26 mouse cellular contexts compared by ENCODE assay signal in the genomic region with DNA sequence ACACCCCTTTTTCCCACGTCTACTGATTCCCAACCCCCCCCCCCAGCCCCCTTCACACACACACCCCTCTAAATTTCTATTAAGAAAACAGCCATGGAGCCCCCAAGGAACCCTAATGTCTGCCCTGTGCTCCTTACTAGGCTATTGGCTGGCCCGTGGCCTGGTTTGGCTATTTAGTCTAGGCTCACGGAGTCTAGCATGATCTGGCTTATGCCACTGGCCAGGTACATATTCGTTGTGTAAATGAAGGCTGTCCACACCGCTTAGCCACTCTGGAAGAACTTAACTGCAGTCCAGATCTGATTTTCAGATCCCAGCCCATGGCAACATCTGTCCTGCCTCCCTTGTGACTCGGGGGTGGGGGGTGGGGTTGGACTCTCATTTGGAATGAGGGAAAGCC. TPM values are rescaled to one million over a fixed set of nuclear protein-coding genes. Genes with fewer than 3 reads are reported as not detected.
DNase-seq lines count a peak whose midpoint lies in the region; ATAC-seq and TF ChIP-seq lines count a peak whose summit lies in the region.
"Had no signal": no experiment of that assay in that cellular context is flagged by ENCODE, and none has a peak within 500 bp of the region (broad histone marks: within the 10 kb centered on the region; RNA-seq: fewer than 3 reads in every experiment).

No protein-coding gene starts in this region.

- peak overlapping the region; percentile 90; the same call in 1 of the 2 replicates for H3K4me2 ChIP-seq in heart, embryonic 13.5 days
- peak overlapping the region; percentile 68; the same call in 1 of the 2 replicates for H3K4me2 ChIP-seq in intestine, embryonic 15.5 days (replicated peaks)
- H3K4me2 ChIP-seq in myocyte (ENCODE audit: low read depth), result peak overlapping the region; percentile 80

- no peak for DNase-seq in heart, adult 8-10 months (ENCODE audit: low spot score)
- peak; percentile 42 to 49 for DNase-seq in kidney, postnatal 36 days
- DNase-seq in kidney, postnatal 10 days, result no peak
- no peak for DNase-seq in thymus, postnatal 10 days (ENCODE audit: low spot score in 2 of 2)
- DNase-seq: adrenal gland, postnatal 14 days; B cell, adult 2 months; cerebellum, adult 2 months; gastrocnemius, postnatal 14 days; layer of hippocampus, adult 9-11 months; liver, embryonic 13.5 days; retina, postnatal 1 day; thymus, adult 2 months had no signal

- H3K9ac ChIP-seq in heart, embryonic 13.5 days, result no peak overlapping the region
- H3K9ac ChIP-seq in intestine, embryonic 15.5 days, result no peak overlapping the region

- H3K27me3 ChIP-seq in heart, embryonic 13.5 days (replicated peaks), result peaks cover 14% of the 10 kb centered on the region
- H3K27me3 ChIP-seq in intestine, embryonic 15.5 days (replicated peaks), result no peaks in the 10 kb centered on the region
- H3K27me3 ChIP-seq in myocyte (ENCODE audit: control insufficient read depth, insufficient read depth, insufficient read length), result no peaks in the 10 kb centered on the region
- H3K27me3 ChIP-seq: lung, embryonic 15.5 days; Patski had no signal

- H3K4me3 ChIP-seq in heart, embryonic 13.5 days, result no peak overlapping the region
- no peak overlapping the region for H3K4me3 ChIP-seq in intestine, embryonic 15.5 days (replicated peaks)
- peak overlapping the region; percentile 79 for H3K4me3 ChIP-seq in myocyte

- H3K27ac ChIP-seq in heart, embryonic 13.5 days (replicated peaks), result no peak overlapping the region
- H3K27ac ChIP-seq in intestine, embryonic 15.5 days, result no peak overlapping the region
- H3K27ac ChIP-seq: embryonic facial prominence, embryonic 12.5 days; midbrain, embryonic 12.5 days had no signal

- TF ChIP-seq POLR2A in myocyte (IDR thresholded peaks at IDR 0.05; ENCODE audit: insufficient read length, low read depth), result no peak

- H3ac ChIP-seq in myocyte (ENCODE audit: control insufficient read depth, insufficient read length), result no peak overlapping the region

- H3K36me3 ChIP-seq in heart, embryonic 13.5 days, result peaks cover 20% of the 10 kb centered on the region
- no peaks in the 10 kb centered on the region for H3K36me3 ChIP-seq in intestine, embryonic 15.5 days
- peaks cover 15% of the 10 kb centered on the region for H3K36me3 ChIP-seq in myocyte (ENCODE audit: control insufficient read depth, insufficient read depth)
- H3K36me3 ChIP-seq: embryonic facial prominence, embryonic 12.5 days; midbrain, embryonic 12.5 days had no signal

- H3K79me2 ChIP-seq in myocyte (ENCODE audit: control insufficient read depth, insufficient read depth), result peaks cover 11% of the 10 kb centered on the region

- H3K9me3 ChIP-seq in heart, embryonic 13.5 days, result no peaks in the 10 kb centered on the region
- no peaks in the 10 kb centered on the region for H3K9me3 ChIP-seq in intestine, embryonic 15.5 days
- H3K9me3 ChIP-seq: embryonic facial prominence, embryonic 12.5 days; liver, embryonic 13.5 days; lung, embryonic 15.5 days; midbrain, embryonic 12.5 days had no signal

- peaks cover 37% of the 10 kb centered on the region for H3K4me1 ChIP-seq in heart, embryonic 13.5 days
- peaks cover 21% of the 10 kb centered on the region for H3K4me1 ChIP-seq in intestine, embryonic 15.5 days (replicated peaks)

- 76% methylated on average over 6 of the region's 6 CpGs for WGBS in heart, embryonic 13.5 days
- WGBS in intestine, embryonic 15.5 days, result 78% methylated on average over 6 of the region's 6 CpGs

- ATAC-seq in heart, embryonic 13.5 days (ENCODE audit: extremely low read depth, insufficient number of reproducible peaks, low FRiP score, low TSS enrichment), result no peak
- ATAC-seq in intestine, embryonic 15.5 days, result no peak
- ATAC-seq: activated CD4-positive, CD25-positive, alpha-beta regulatory T cell, adult 4 months; inflammation-experienced regulatory T-cells, adult 6 months had no signal

TF ChIP-seq in myocyte, 11 proteins besides CTCF, POLR2A, EP300 and RAD21:
- TF ChIP-seq MYOD1 (IDR thresholded peaks at IDR 0.05; ENCODE audit: control insufficient read depth in 1 of 3, insufficient read length in 2 of 3, low read depth in 2 of 3) (no peak), TCF12 (IDR thresholded peaks at IDR 0.05; ENCODE audit: insufficient read depth, poor library complexity, severe bottlenecking) (no peak), MYOG (IDR thresholded peaks at IDR 0.05; ENCODE audit: control insufficient read depth in 1 of 3, insufficient read depth in 1 of 3, insufficient read length in 2 of 3, low read depth in 2 of 3) (no peak), USF1 (IDR thresholded peaks at IDR 0.05; ENCODE audit: low read depth) (no peak), E2F4 (IDR thresholded peaks at IDR 0.05; ENCODE audit: insufficient read depth) (no peak), REST (IDR thresholded peaks at IDR 0.05; ENCODE audit: insufficient read depth, insufficient read length) (no peak), MAX (IDR thresholded peaks at IDR 0.05; ENCODE audit: low read depth) (no peak), POLR2AphosphoS2 (IDR thresholded peaks at IDR 0.05; ENCODE audit: insufficient read length, low read depth) (no peak), CEBPB (IDR thresholded peaks at IDR 0.05; ENCODE audit: insufficient read depth, poor library complexity, severe bottlenecking) (no peak), SRF (IDR thresholded peaks at IDR 0.05; ENCODE audit: control insufficient read depth, insufficient read length, low read depth) (no peak), TCF3 (IDR thresholded peaks at IDR 0.05; ENCODE audit: insufficient read length, low read depth) (no peak)

RNA-seq across cellular contexts. Expression of gene Ltbr, which starts 1.1 kb away (rescaled TPM):
- 42.9 and 43.5 TPM in 2 replicates for polyA plus RNA-seq in heart, embryonic 13.5 days (2015; fragmentation: Nextera tagmentation; extraction: Ambion mirVana)
- 10 to 100 TPM; 24.4 to 26.2 (median 25.5) TPM for total RNA-seq in heart, adult 8-10 months (2022)
- 78.6 and 83.8 TPM in 2 replicates for polyA plus RNA-seq in intestine, embryonic 15.5 days (2015; fragmentation: Nextera tagmentation; extraction: Ambion mirVana)
- polyA plus RNA-seq in myocyte (2012; fragmentation: generic; extraction: Trizol), result 79.0 TPM
- polyA plus RNA-seq: activated CD4-positive, CD25-positive, alpha-beta regulatory T cell, adult 4 months had no signal

RNA-seq across cellular contexts. Expression of gene Scnn1a, which starts 5.7 kb away (rescaled TPM):
- 0.63 and 0.69 TPM in 2 replicates for polyA plus RNA-seq in heart, embryonic 13.5 days (2015; fragmentation: Nextera tagmentation; extraction: Ambion mirVana)
- under 1 TPM; 0.46 to 0.80 (median 0.58) TPM for total RNA-seq in heart, adult 8-10 months (2022)
- polyA plus RNA-seq in intestine, embryonic 15.5 days (2015; fragmentation: Nextera tagmentation; extraction: Ambion mirVana), result 2.6 and 3.3 TPM in 2 replicates
- 0.20 TPM for polyA plus RNA-seq in myocyte (2012; fragmentation: generic; extraction: Trizol)
- polyA plus RNA-seq: activated CD4-positive, CD25-positive, alpha-beta regulatory T cell, adult 4 months; inflammation-experienced regulatory T-cells, adult 6 months had no signal

RNA-seq across cellular contexts. Expression of gene Tuba3a, which starts 28.9 kb away (rescaled TPM):
- polyA plus RNA-seq in heart, embryonic 13.5 days (2015; fragmentation: Nextera tagmentation; extraction: Ambion mirVana), result 0.16 TPM in 1 of 2 replicates, not detected in the other
- total RNA-seq in heart, adult 8-10 months (2022), result not detected
- polyA plus RNA-seq in intestine, embryonic 15.5 days (2015; fragmentation: Nextera tagmentation; extraction: Ambion mirVana), result 0.14 TPM in 1 of 2 replicates, not detected in the other
- not detected for polyA plus RNA-seq in myocyte (2012; fragmentation: generic; extraction: Trizol)
- total RNA-seq: adrenal gland, postnatal 14 days; common myeloid progenitor, adult 5-6 weeks; gastrocnemius, postnatal 14 days had no signal
- polyA plus RNA-seq: cerebellum, adult 2 months; forebrain, embryonic 11.5 days; heart, embryonic 14.5 days; hindbrain, embryonic 11.5 days; liver, embryonic 13.5 days; midbrain, embryonic 12.5 days; Patski; small intestine, adult 2 months had no signal

RNA-seq across cellular contexts. Expression of gene Tnfrsf1a, which starts 34.4 kb away (rescaled TPM):
- polyA plus RNA-seq in heart, embryonic 13.5 days (2015; fragmentation: Nextera tagmentation; extraction: Ambion mirVana), result 39.0 and 43.8 TPM in 2 replicates
- 10 to 100 TPM; 50.4 to 54.8 (median 52.8) TPM for total RNA-seq in heart, adult 8-10 months (2022)
- 69.1 and 71.4 TPM in 2 replicates for polyA plus RNA-seq in intestine, embryonic 15.5 days (2015; fragmentation: Nextera tagmentation; extraction: Ambion mirVana)
- polyA plus RNA-seq in myocyte (2012; fragmentation: generic; extraction: Trizol), result 84.5 TPM

Comparison
In these comparisons a context has a peak if more than half of its experiments do, and no peak if none do; other contexts are left out.
1. DNase-seq: peak in kidney, postnatal 36 days (2 of 2); none in heart, adult 8-10 months (single experiment), kidney, postnatal 10 days (single experiment) and thymus, postnatal 10 days (0 of 2).
2. Peak in every context shown above with its lines, with median percentiles within 50 percentile points of each other: H3K4me2 ChIP-seq.